Mouse (Mus musculus): ENCODE measurements at regions not wholly inside any gene's neighbourhood (a gene's known extent, or its start where the extent isn't known, plus 50 kb on each side); places are given as distances from the start of the nearest gene placed in this dataset.

- in situ Hi-C loops (cut with MboI, MseI): no loop called here
These were observed 100.7 kb upstream of the Chrna7 start for GRCm38 (mm10) chr7:63313096-63313495.

GRCm38 (mm10) chr7:63319594-63319993 is 107.2 kb upstream of the Chrna7 start:
- in situ Hi-C loops (cut with MboI, MseI): no loop called here

- in situ Hi-C loops (cut with MboI, MseI): loop anchor here (5.0 to 10.0 kb wide), 2 partner anchors 356 to 396 kb away; no protein-coding TSS in a partner anchor
These were observed 108.8 kb upstream of the Chrna7 start for GRCm38 (mm10) chr7:63321171-63321570.

GRCm38 (mm10) chr7:63321951-63322710 is 109.8 kb upstream of the Chrna7 start:
- in situ Hi-C loops (cut with MboI, MseI): loop anchor here (5.0 to 10.0 kb wide), 2 partner anchors 355 to 397 kb away; no protein-coding TSS in a partner anchor

GRCm38 (mm10) chr7:63335146-63335545 is 109.4 kb upstream of the Otud7a start:
- in situ Hi-C loops (cut with MboI, MseI): no loop called here

- in situ Hi-C loops (cut with MboI, MseI): no loop called here
These were observed 108.5 kb upstream of the Otud7a start for GRCm38 (mm10) chr7:63336072-63336471.

- in situ Hi-C loops (cut with MboI, MseI): no loop called here
These were observed 102.8 kb upstream of the Otud7a start for GRCm38 (mm10) chr7:63341716-63342115.

- in situ Hi-C loops (cut with MboI, MseI): no loop called here
These were observed 98.7 kb upstream of the Otud7a start for GRCm38 (mm10) chr7:63345671-63346392.

GRCm38 (mm10) chr7:63346393-63346730 is 98.2 kb upstream of the Otud7a start:
- in situ Hi-C loops (cut with MboI, MseI): no loop called here

Measured in regulatory T cell (primary cell).